Mouse (Mus musculus) bone marrow macrophage, adult 2 months (primary cell): Measurements from ENCODE around the gene Trap1a. TPM values are rescaled to one million over a fixed set of nuclear protein-coding genes. Genes with fewer than 3 reads are reported as not detected.
"Not testable (repeated sequence)": the region's sequence is repeated elsewhere in the genome, so short reads cannot be mapped to it uniquely, and the experiment has no call there.

Source experiments
- H3K27ac ChIP-seq: 2 replicates; pipeline ENCODE4 v1.5.1; 2012; ENCODE audit warnings: low read depth, low read length; ENCODE audit not compliant: insufficient read depth
- H3K4me1 ChIP-seq: 2 replicates; pipeline ENCODE4 v1.6.1; 2012; ENCODE audit warnings: low read length; ENCODE audit not compliant: control insufficient read depth, insufficient read depth
- H3K4me3 ChIP-seq: 2 replicates; pipeline ENCODE4 v1.5.1; 2012; ENCODE audit warnings: mild to moderate bottlenecking, low read length, moderate library complexity; ENCODE audit not compliant: insufficient read depth
- CTCF ChIP-seq: IDR thresholded peaks from 2 replicates; pipeline ENCODE4 v1.5.1; 2012; ENCODE audit warnings: low read depth, mild to moderate bottlenecking, low read length, moderate library complexity
- POLR2A ChIP-seq: IDR thresholded peaks from 2 replicates; pipeline ENCODE4 v1.6.1; 2012; ENCODE audit warnings: mild to moderate bottlenecking, low read depth, low read length, borderline replicate concordance
- polyA plus RNA-seq: library from polyadenylated mRNA; stranded (reverse); fragments of >200 nt; gene quantifications from 2 replicates; pipeline ENCODE4 v1.2.4, GENCODE M21; 2012; ENCODE audit not compliant: missing spikeins, insufficient read depth, insufficient read length

The Trap1a gene
- not detected in 2 replicates for polyA plus RNA-seq

GRCm38 (mm10) chrX:139333263-139333994 lies at the start of gene Trap1a:
Gene Trap1a, plus strand, starts transcription at chrX:139333683.
- TF ChIP-seq POLR2A (no peak), CTCF (no peak)
- Histone ChIP-seq H3K27ac (no peak within 1 kb of the TSS), H3K4me3 (no peak within 1 kb of the TSS), H3K4me1 (peaks cover 10% of the 10 kb centered on the region)

DNA sequence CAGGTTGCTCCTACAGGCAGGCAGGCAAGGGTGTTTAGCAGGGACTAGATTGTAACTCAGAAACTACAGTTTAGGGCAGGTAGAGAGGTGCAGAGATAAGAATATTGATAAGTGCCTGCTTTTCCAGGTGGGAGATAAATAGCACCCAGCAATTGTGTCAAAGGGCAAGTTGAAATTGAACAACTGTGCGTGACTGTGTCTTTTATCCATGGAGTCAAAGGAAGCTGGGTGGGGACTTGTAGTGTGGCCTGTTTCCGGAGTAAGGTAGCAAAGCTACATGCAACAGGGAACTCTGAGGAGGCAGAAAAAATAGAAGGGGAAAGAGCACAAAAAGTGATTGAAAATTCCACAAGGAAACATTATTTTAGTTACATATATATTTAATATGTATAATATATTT lies 40.4 kb upstream of the Trap1a start:
- Histone ChIP-seq H3K27ac (no peak overlapping the region), H3K4me1 (no peaks in the 10 kb centered on the region), H3K4me3 (no peak overlapping the region)
- no peak for TF ChIP-seq CTCF
- TF ChIP-seq POLR2A = no peak

GRCm38 (mm10) chrX:139295325-139295724 lies 38.2 kb upstream of the Trap1a start:
- no peak overlapping the region for H3K4me3 ChIP-seq
- no peaks in the 10 kb centered on the region for H3K4me1 ChIP-seq
- no peak overlapping the region for H3K27ac ChIP-seq
- TF ChIP-seq POLR2A (no peak), CTCF (no peak)

- H3K27ac ChIP-seq, H3K4me3 ChIP-seq, H3K4me1 ChIP-seq: not testable (repeated sequence)
These were observed 16.1 kb upstream of the Trap1a start for GRCm38 (mm10) chrX:139317356-139317755.

DNA sequence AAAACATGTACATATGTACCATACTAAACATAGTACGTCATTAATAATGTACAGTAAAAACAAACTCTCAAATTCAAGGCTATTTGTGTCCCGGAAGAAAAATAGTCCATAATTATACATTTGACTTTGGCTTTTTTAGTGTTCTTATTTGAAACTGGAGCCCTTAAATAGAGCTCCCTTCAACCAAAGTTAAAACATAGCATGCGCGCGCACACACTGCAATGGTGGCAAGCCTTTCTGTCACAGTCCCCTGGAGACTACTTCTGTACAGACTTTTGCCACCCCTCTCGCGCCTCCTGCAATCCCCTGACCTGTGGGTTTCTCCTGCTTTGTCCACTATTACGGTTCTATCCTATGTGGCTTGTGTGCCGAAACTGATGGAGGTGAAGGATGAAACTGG lies 900 bp upstream of the Trap1a start:
- H3K4me1 ChIP-seq = peaks cover 10% of the 10 kb centered on the region
- no peak overlapping the region for H3K27ac ChIP-seq
- TF ChIP-seq POLR2A (no peak), CTCF (no peak)
- no peak overlapping the region for H3K4me3 ChIP-seq

DNA sequence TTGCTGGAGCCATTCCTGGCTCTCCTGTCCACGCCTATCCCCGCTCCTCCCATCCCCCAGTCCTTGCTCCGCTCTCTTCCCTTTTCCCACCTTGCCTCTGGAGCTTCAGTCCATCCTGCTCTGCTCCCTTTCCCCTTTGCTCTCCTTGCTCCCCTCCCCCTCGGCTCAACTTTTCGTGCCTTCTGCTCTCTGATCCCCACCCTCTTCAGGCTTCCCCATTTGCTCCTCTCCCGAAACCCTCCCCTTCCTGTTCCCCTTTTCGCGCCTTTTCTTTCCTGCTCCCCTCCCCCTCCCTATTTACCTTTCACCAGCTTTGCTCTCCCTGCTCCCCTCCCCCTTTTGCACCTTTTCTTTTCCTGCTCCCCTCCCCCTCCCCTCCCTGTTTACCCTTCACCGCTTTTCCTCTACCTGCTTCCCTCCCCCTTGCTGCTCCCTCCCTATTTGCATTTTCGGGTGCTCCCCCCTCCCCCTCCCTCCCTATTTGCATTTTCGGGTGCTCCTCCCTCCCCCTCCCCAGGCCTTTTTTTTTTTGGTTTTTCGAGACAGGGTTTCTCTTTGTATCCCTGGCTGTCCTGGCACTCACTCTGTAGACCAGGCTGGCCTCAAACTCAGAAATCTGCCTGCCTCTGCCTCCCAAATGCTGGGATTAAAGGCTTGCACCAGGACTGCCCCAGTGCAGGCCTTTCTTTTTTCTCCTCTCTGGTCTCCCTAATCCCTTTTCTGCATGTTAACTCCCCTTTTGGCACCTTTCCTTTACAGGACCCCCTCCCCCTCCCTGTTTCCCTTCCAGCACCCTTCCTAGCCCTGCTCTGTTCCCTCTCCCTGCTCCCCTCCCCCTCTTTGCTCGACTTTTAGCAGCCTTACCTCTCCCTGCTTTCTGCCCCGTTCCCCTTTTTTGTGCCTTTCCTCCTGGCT lies 1.3 kb downstream of the Trap1a start:
- TF ChIP-seq CTCF (no peak), POLR2A (no peak)
- Histone ChIP-seq H3K27ac (peak overlapping the region; percentile 66), H3K4me3 (peak overlapping the region; percentile 11; the same call in 1 of the 2 replicates), H3K4me1 (peaks cover 10% of the 10 kb centered on the region)

DNA sequence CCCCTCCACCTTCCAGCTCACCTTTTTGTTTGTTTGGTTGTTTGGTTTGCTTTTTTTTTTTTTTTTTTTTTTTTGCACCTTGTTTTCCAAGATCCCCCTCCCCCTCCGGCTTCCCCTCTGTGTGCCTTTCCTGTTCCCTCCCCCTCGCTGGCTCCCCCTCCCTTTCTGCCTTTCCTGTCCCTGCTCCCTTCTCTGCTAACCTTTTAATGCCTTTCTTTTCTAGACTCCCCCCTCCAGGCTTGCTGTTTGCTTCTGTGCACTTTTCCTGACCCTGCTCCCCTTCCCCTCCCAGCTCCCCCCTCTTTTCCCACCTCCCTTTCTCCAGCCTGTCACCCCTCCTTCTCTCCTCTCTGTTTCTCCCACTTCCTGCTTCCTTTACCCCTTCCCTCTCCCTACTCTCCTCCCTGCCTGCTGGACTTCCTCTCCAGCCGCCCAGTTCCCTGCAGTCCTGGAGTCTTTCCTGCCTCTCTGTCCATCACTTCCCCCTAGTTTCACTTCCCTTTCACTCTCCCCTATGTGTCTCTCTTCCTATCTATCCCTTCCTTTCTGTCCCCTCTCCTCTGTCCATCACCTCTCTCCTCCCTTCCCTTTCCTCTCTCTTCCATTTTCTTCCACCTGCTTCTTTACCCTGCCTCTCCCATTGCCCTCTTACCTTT lies 2.1 kb downstream of the Trap1a start:
- Histone ChIP-seq H3K4me1 (peaks cover 10% of the 10 kb centered on the region), H3K27ac (peak overlapping the region; percentile 66), H3K4me3 (peak overlapping the region; percentile 11; the same call in 1 of the 2 replicates)
- no peak for TF ChIP-seq POLR2A
- no peak for TF ChIP-seq CTCF

DNA sequence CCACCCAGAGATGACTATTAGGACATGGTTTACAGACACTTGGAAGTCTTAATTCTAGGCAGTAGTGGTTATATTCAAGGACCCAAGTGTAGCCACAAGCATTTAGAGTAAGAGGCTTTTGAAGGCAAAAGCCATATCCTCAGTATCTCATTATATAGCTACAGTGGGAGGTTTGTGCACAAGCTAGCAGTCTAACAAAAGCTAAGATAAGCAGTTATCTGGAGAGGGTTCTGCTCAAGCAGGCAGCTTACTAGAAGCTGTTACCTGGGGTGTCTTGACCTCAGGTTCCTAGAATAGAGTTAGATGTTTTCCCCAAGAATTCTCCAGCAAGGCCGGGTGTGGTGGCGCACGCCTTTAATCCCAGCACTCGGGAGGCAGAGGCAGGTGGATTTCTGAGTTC lies 6.1 kb downstream of the Trap1a start:
- H3K4me1 ChIP-seq = peaks cover 9% of the 10 kb centered on the region
- H3K4me3 ChIP-seq = no peak overlapping the region
- H3K27ac ChIP-seq = no peak overlapping the region
- TF ChIP-seq CTCF (no peak), POLR2A (no peak)

GRCm38 (mm10) chrX:139341185-139341584 lies 7.7 kb downstream of the Trap1a start:
- no peak for TF ChIP-seq CTCF
- no peak for TF ChIP-seq POLR2A
- Histone ChIP-seq H3K4me3 (no peak overlapping the region), H3K4me1 (peaks cover 5% of the 10 kb centered on the region), H3K27ac (peak overlapping the region; percentile 26)
